Mouse (Mus musculus) adipocyte (in vitro differentiated cells): ENCODE measurements around the gene Zscan29.
A peak's percentile ranks its signal among the peaks of the same experiment; 100 is the strongest.

Experiments used
- DNase-seq: peaks from one replicate; pipeline ENCODE4 v3.0.0-alpha.2; 2016; ENCODE audit warnings: low spot score

Zscan29 gene

GRCm38 (mm10) chr2:121170980-121171742, at the start of gene Zscan29:
Gene Zscan29, minus strand, starts transcription at chr2:121171125.
- DNase-seq: peak; percentile 92

GRCm38 (mm10) chr2:121219994-121220393, 49.1 kb upstream of the Zscan29 start:
- DNase-seq: no peak

GRCm38 (mm10) chr2:121219177-121219576, 48.3 kb upstream of the Zscan29 start:
- DNase-seq: no peak

GRCm38 (mm10) chr2:121214491-121214890, 43.6 kb upstream of the Zscan29 start:
- peak; percentile 54 for DNase-seq

- no peak for DNase-seq
Observed at GRCm38 (mm10) chr2:121206541-121206940, 35.6 kb upstream of the Zscan29 start.

GRCm38 (mm10) chr2:121204276-121204675, 33.4 kb upstream of the Zscan29 start:
- DNase-seq: no peak

- DNase-seq: no peak
Observed at GRCm38 (mm10) chr2:121195466-121195865, 24.5 kb upstream of the Zscan29 start.

GRCm38 (mm10) chr2:121188530-121188929, 17.6 kb upstream of the Zscan29 start:
- DNase-seq: peak; percentile 15

GRCm38 (mm10) chr2:121184142-121184541, 13.2 kb upstream of the Zscan29 start:
- no peak for DNase-seq

- peak; percentile 21 for DNase-seq
Observed at GRCm38 (mm10) chr2:121183431-121183830, 12.5 kb upstream of the Zscan29 start.

- DNase-seq: no peak
Observed at GRCm38 (mm10) chr2:121178828-121179479, 8.0 kb upstream of the Zscan29 start.

- DNase-seq: peak; percentile 73
Observed at GRCm38 (mm10) chr2:121170481-121170971, 399 bp downstream of the Zscan29 start, which contains the start of gene Tubgcp4. Gene Tubgcp4, plus strand, starts transcription at chr2:121170654.

- DNase-seq: peak; percentile 24
Observed at GRCm38 (mm10) chr2:121169902-121170301, 1.0 kb downstream of the Zscan29 start.

GRCm38 (mm10) chr2:121169173-121169572, 1.8 kb downstream of the Zscan29 start:
- DNase-seq: no peak

- no peak for DNase-seq
Observed at GRCm38 (mm10) chr2:121153100-121153499, 17.8 kb downstream of the Zscan29 start.

- DNase-seq: no peak
Observed at GRCm38 (mm10) chr2:121149679-121150078, 21.2 kb downstream of the Zscan29 start.

GRCm38 (mm10) chr2:121142415-121142814, 28.5 kb downstream of the Zscan29 start:
- DNase-seq: no peak

GRCm38 (mm10) chr2:121141216-121142035, 29.5 kb downstream of the Zscan29 start:
- peak; percentile 33 for DNase-seq

- peak; percentile 92 for DNase-seq
Observed at GRCm38 (mm10) chr2:121140018-121140882, 30.7 kb downstream of the Zscan29 start, which contains the start of the genes Adal and Lcmt2. Gene Adal, plus strand, starts transcription at chr2:121140428. Gene Lcmt2, minus strand, starts transcription at chr2:121140653.

- DNase-seq: peak; percentile 16
Observed at GRCm38 (mm10) chr2:121139266-121140017, 31.5 kb downstream of the Zscan29 start.
